Mouse (Mus musculus) CH12.LX (cell line): ENCODE data around the gene Necab3.

Source experiments
- CTCF ChIP-seq, 2 experiments: IDR thresholded peaks in 1 of 2; conservative IDR thresholded peaks in 1 of 2; 2 replicates each; pipeline ENCODE4 v1.5.1; 2011 to 2012; ENCODE audit warnings: low read depth in 2 of 2, low read length in 2 of 2, improper control_type of control experiment in 1 of 2, inconsistent platforms in 1 of 2, mild to moderate bottlenecking in 1 of 2, moderate library complexity in 1 of 2
- MYC ChIP-seq: IDR thresholded peaks from 2 replicates; pipeline ENCODE4 v1.6.1; 2011; ENCODE audit warnings: low read depth, mild to moderate bottlenecking, improper control_type of control experiment, low read length
- POLR2A ChIP-seq: IDR thresholded peaks from 2 replicates; pipeline ENCODE4 v1.6.1; 2011; ENCODE audit warnings: low read depth, mild to moderate bottlenecking, improper control_type of control experiment, low read length
- POLR2AphosphoS2 ChIP-seq: IDR thresholded peaks from 2 replicates; pipeline ENCODE4 v1.6.1; 2011; ENCODE audit warnings: low read depth, low read length, improper control_type of control experiment
- TCF12 ChIP-seq: IDR thresholded peaks from 2 replicates; pipeline ENCODE4 v1.6.1; 2014; ENCODE audit warnings: low read depth, mild to moderate bottlenecking, inconsistent platforms, low read length, improper control_type of control experiment
- USF1 ChIP-seq: IDR thresholded peaks from 2 replicates; pipeline ENCODE4 v1.6.1; 2014; ENCODE audit warnings: low read depth, mild to moderate bottlenecking, inconsistent platforms, low read length, improper control_type of control experiment

- TF ChIP-seq CTCF (conservative IDR thresholded peaks at IDR 0.05 in 1 of 2, IDR thresholded peaks at IDR 0.05 in 1 of 2; ENCODE audit: low read depth in 2 of 2, low read length in 2 of 2) (no peak), MYC (no peak), POLR2A (no peak), POLR2AphosphoS2 (no peak), USF1 (no peak), TCF12 (no peak)
Measured at GRCm38 (mm10) chr2:154516944-154517343, 41.7 kb downstream of the Necab3 start.
